Mouse (Mus musculus) kidney, adult 18-20 months (tissue): ENCODE data around the gene Cnksr3.

Experiments
- DNase-seq: peaks from one replicate; pipeline ENCODE4 v3.0.0; 2021

Cnksr3 gene

GRCm38 (mm10) chr10:7195927-7196326, 16.1 kb downstream of the Cnksr3 start:
- no peak for DNase-seq

DNA sequence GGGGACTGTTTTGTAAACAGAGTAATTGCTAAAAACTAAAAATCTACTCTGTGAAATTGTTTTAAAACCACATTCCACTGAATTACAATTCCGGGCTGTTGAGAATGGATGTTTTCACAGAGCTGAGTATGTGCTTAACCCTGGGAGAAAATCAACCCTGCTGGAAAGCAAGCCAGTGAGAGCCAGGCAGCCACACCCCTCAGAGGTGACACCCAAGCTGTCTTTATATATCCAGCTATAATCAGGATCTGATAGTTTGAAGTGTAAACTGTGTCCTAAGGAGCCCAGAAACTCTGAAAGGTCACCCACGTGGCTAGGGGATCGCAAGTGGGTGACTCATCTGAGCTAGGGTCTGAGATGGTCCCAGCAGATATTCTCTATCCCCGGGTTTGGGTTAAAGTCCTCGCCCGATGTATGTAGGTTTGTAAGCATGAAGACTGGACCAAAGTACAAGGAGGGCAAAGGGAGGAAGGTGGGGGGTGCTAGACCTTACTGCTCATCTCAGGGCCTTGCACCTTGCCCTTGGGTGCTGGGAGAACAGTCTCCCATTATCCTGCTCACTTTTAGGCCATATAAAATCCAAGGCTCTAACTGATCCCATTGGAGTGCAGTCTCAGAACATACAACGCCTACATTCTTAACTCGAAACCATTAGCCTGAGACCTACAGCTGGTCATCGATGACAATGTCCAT, 20.2 kb downstream of the Cnksr3 start:
- DNase-seq: peak; percentile 58

DNA sequence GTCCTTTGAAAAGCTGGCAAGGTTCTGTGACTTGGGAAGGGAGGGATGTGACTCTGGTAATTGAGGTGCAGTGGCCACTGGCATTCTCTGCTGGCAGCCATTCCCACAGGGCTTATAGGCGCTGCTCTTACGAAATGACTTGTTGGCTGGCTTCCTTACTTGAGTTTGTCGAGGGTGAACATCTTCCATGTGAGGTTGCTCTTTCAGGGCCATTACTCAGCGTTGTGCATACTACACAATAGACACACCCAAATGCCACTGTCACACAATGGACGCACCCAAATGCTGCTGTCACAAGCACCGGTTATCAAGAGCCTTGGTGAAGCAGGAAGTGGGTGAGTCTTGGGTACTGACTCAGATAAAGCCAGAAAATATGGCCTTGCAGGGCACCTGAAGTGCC, 22.8 kb downstream of the Cnksr3 start:
- no peak for DNase-seq

DNA sequence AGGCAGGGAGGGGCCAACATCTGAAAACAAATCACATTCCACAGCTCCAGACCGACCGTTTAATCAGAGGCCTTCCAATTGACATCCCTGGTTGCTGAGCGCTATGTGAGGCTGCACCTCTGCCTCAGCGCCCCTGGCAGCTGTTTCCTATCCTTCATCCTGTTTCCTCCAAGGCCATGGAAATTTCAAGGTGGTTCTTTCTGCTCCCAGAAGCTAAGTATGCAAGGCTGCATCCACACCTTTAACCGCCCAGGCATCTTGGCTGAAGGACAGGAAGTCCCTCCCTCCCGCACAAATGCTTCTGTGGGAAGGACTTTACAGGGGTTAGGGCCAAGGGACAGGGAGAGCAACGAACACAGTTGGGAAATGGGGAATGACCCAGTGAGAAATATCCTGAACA, 24.2 kb downstream of the Cnksr3 start:
- DNase-seq: no peak

DNA sequence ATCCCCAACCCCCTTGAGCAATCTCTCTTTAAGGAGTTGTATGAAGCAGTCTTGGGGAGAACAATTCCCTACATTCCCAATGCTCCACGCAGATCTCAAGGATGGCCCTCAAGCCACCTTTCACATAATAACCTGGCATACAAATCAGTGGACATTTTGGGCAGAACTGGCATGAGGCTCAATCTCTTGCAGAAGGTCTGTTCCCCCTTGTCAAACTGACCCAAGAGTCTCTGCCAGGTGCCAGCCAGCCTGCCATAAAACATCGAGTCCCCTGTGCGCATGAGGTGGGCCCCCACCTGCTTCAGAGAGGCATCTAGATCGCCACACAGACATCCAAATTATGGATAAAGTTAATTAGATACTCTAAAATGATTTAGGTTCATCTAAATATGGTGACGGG, 25.0 kb downstream of the Cnksr3 start:
- DNase-seq: no peak

DNA sequence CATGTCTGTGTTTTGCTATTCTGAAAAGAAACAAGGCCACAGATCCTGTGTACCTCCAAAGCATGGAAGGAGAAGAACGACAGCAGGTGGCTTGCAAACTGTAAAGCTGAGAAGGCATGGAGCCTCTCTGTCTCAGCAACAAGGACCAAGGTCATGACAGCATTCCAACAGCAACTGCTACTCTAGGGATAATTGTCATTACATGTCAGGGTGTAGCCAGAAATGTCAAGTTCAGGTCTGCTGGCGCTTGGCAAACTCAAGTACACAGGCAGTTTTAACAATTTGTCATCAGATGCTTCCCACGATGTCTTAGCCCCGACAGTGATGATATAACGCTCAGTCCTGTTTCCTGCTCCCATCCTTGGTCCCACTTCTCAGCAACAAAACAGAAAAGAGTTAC, 26.0 kb downstream of the Cnksr3 start:
- DNase-seq: no peak

- DNase-seq: peak; percentile 67
These were observed 28.8 kb downstream of the Cnksr3 start for GRCm38 (mm10) chr10:7183171-7183631.

GRCm38 (mm10) chr10:7182555-7183170, 29.4 kb downstream of the Cnksr3 start:
- no peak for DNase-seq

GRCm38 (mm10) chr10:7180296-7180695, 31.7 kb downstream of the Cnksr3 start:
- DNase-seq: peak; percentile 33

GRCm38 (mm10) chr10:7178571-7178970, 33.5 kb downstream of the Cnksr3 start:
- no peak for DNase-seq

GRCm38 (mm10) chr10:7176205-7176910, 35.7 kb downstream of the Cnksr3 start:
- DNase-seq: no peak

DNA sequence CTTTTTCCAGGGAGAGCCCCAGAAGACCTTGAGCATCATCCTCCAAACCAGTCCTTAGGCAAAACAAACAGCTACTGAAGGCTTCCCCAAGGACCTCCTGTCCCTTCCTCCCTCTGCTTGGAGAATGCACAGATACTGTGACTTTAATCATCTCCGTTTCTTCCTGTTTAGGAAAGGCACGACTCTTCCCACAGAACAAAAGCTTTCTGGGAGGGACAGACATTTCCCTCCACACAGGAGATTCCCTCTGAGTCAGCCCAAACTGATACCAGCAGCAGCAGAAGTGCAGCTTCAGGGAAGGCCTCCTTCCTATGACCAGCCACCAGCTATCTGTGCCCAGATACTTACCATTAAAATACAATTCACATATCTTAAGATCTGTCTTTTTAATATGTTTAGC, 37.6 kb downstream of the Cnksr3 start:
- DNase-seq: no peak

DNA sequence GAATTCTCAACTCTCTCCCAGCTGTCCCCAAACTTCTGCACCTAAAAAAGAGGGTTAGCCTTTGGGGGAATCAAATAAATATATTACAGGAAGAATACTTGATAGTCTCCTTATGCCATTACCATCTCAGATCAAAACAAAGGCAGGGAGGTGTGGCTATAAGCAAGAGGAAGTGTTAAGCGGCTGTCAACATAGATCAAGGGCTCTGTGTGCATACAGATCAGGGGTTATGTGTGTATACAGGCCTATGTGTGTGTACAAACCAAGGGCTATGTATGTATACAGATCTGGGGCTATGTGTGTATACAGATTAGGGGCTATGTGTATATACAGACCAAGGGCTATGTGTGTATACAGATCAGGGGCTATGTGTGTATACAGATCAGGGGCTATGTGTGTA, 38.9 kb downstream of the Cnksr3 start:
- no peak for DNase-seq

DNA sequence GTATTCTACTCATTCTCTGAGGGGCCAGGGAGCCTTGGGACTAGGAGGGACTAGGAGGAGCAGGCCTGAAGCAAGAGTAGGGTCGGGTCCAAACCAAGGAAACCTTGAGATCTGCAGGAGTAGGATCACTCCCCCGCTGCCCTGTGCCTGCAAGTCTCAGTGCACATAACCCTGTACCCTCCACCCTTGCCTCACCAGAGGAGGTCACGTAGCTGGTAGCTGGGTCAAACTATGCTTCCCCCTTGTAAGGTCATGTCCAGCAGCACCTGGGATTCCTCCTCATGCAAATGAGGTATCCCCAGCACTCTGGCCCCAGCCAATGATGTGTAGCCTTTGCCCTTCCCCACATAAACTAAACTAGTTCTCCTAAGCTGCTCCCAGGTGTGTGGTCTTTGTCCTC, 41.6 kb downstream of the Cnksr3 start:
- DNase-seq: no peak

DNA sequence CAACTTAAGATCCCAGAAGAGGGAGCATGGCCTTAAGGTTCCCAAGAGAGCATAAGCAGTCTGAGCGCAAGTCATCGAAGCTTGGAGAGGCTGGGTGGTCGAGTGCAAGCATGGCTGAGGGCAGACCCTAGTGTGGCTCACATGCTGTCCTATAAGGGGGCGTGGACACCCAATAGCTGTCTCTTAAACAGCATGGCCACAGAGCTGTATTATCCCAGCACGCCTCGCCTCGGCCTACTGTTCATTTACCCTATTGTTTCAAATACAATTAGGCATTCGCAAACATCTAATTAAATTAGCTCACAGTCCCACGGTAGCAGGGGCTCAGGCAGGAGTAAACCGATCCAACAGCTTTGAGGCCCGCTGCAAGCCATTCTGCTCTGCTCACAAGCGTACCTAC, 49.0 kb downstream of the Cnksr3 start:
- no peak for DNase-seq

GRCm38 (mm10) chr10:7159061-7159511, 53.0 kb downstream of the Cnksr3 start:
- peak; percentile 60 for DNase-seq

- DNase-seq: peak; percentile 77
These were observed 53.6 kb downstream of the Cnksr3 start for GRCm38 (mm10) chr10:7158285-7159060.

GRCm38 (mm10) chr10:7154877-7155276, 57.2 kb downstream of the Cnksr3 start:
- no peak for DNase-seq

DNA sequence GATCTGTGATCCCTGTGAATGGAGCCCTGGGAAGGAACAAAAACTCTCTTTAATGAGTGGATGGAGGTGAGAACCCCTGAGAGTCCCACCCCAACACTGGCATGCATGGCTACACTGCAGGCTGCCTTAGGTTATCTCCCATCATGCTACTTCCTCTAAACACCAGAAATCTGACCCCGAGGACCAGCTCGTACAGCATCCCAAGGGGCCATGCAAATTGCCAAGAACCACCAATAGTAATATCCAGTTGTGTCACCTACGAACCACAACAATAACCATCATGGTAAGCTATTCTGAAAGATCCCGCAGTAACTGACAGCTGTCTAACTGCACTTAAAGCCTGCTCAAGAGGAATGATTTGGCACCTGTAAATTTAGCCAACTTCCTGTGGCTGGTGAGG, 59.1 kb downstream of the Cnksr3 start:
- DNase-seq: no peak

GRCm38 (mm10) chr10:7149671-7150595, 62.1 kb downstream of the Cnksr3 start:
- no peak for DNase-seq

DNA sequence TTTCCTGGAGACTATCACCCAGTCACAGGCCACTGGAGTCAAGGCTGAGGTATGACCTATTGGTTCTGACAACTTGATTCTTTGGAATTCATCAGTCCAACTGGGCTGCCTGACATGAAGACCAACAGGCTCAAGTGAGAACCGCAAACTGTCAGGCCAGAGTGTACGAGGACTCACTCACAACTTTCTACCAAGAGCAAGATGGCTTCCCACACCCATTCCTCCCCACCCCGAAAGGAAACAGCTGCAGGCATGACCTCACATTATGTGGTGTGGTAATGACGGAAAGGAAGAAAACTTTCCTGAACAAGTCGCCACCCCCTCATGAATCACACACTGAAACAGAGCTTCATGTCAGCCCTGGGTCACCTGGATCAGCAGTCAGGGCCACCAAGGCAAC, 66.4 kb downstream of the Cnksr3 start:
- peak; percentile 38 for DNase-seq
